Mouse (Mus musculus) megakaryocyte, embryonic 14.5 days (primary cell): ENCODE data around the gene Rgs13. TPM values are rescaled to one million over a fixed set of nuclear protein-coding genes. Genes with fewer than 3 reads are reported as not detected.
"Not testable (repeated sequence)": the region's sequence is repeated elsewhere in the genome, so short reads cannot be mapped to it uniquely, and the experiment has no call there.

Source experiments
- H3K27me3 ChIP-seq: replicated peaks from 2 replicates; pipeline ENCODE3; 2012; ENCODE audit warnings: inconsistent platforms
- H3K36me3 ChIP-seq: replicated peaks from 2 replicates; pipeline ENCODE3; 2012; ENCODE audit warnings: low read length, inconsistent platforms, mixed read lengths
- H3K4me1 ChIP-seq: 2 replicates; pipeline ENCODE4 v1.6.1; 2012; ENCODE audit warnings: inconsistent platforms
- H3K4me3 ChIP-seq: replicated peaks from 2 replicates; pipeline ENCODE3; 2012; ENCODE audit warnings: moderate library complexity, mild to moderate bottlenecking, inconsistent platforms
- H3K9me3 ChIP-seq: 2 replicates; pipeline ENCODE4 v1.6.1; 2012; ENCODE audit warnings: inconsistent platforms
- FLI1 ChIP-seq: IDR thresholded peaks from 2 replicates; pipeline ENCODE4 v1.6.1; 2012; ENCODE audit warnings: low read length, inconsistent platforms, mixed read lengths
- GATA1 ChIP-seq: IDR thresholded peaks from 3 replicates; pipeline ENCODE4 v1.6.1; 2012; ENCODE audit warnings: mixed read lengths, low read length, inconsistent platforms, borderline replicate concordance
- polyA plus RNA-seq: library from polyadenylated mRNA; stranded (reverse); fragments of >175 nt; gene quantifications from 2 replicates; pipeline ENCODE4 v1.2.3, GENCODE M21; 2012; ENCODE audit warnings: low replicate concordance; ENCODE audit not compliant: insufficient read depth

The Rgs13 gene
- polyA plus RNA-seq, 1 experiment, result not detected

GRCm38 (mm10) chr1:144152526-144152925 lies 24.6 kb downstream of the Rgs13 start:
- H3K4me1 ChIP-seq, result no peaks in the 10 kb centered on the region
- H3K4me3 ChIP-seq, result no peak overlapping the region
- no peaks in the 10 kb centered on the region for H3K36me3 ChIP-seq
- H3K27me3 ChIP-seq, result no peaks in the 10 kb centered on the region
- TF ChIP-seq FLI1 (no peak), GATA1 (no peak)
- no peaks in the 10 kb centered on the region for H3K9me3 ChIP-seq

GRCm38 (mm10) chr1:144152184-144152525 lies 25.0 kb downstream of the Rgs13 start:
- no peaks in the 10 kb centered on the region for H3K36me3 ChIP-seq
- no peak overlapping the region for H3K4me3 ChIP-seq
- H3K4me1 ChIP-seq, result no peaks in the 10 kb centered on the region
- TF ChIP-seq GATA1 (no peak), FLI1 (no peak)
- H3K27me3 ChIP-seq, result no peaks in the 10 kb centered on the region
- H3K9me3 ChIP-seq, result no peaks in the 10 kb centered on the region

- H3K36me3 ChIP-seq, result no peaks in the 10 kb centered on the region
- no peak for TF ChIP-seq FLI1
- TF ChIP-seq GATA1, result no peak
- no peaks in the 10 kb centered on the region for H3K4me1 ChIP-seq
- no peak overlapping the region for H3K4me3 ChIP-seq
- no peaks in the 10 kb centered on the region for H3K9me3 ChIP-seq
- no peaks in the 10 kb centered on the region for H3K27me3 ChIP-seq
Measured at GRCm38 (mm10) chr1:144151401-144152183, 25.6 kb downstream of the Rgs13 start.

GRCm38 (mm10) chr1:144149997-144150396 lies 27.2 kb downstream of the Rgs13 start:
- Histone ChIP-seq H3K4me3 (no peak overlapping the region), H3K27me3 (no peaks in the 10 kb centered on the region), H3K4me1 (no peaks in the 10 kb centered on the region), H3K9me3 (no peaks in the 10 kb centered on the region), H3K36me3 (no peaks in the 10 kb centered on the region)
- no peak for TF ChIP-seq GATA1
- TF ChIP-seq FLI1, result no peak

GRCm38 (mm10) chr1:144141398-144141797 lies 35.8 kb downstream of the Rgs13 start:
- not testable (repeated sequence) for H3K9me3 ChIP-seq, H3K4me3 ChIP-seq, H3K36me3 ChIP-seq, H3K27me3 ChIP-seq, H3K4me1 ChIP-seq

- TF ChIP-seq FLI1, result no peak
- no peak for TF ChIP-seq GATA1
- Histone ChIP-seq H3K36me3 (no peaks in the 10 kb centered on the region), H3K27me3 (no peaks in the 10 kb centered on the region), H3K4me3 (no peak overlapping the region), H3K4me1 (no peaks in the 10 kb centered on the region), H3K9me3 (no peaks in the 10 kb centered on the region)
Measured at GRCm38 (mm10) chr1:144139847-144140246, 37.3 kb downstream of the Rgs13 start.

GRCm38 (mm10) chr1:144127965-144128364 lies 49.2 kb downstream of the Rgs13 start:
- TF ChIP-seq FLI1 (no peak), GATA1 (no peak)
- Histone ChIP-seq H3K36me3 (no peaks in the 10 kb centered on the region), H3K4me3 (no peak overlapping the region), H3K27me3 (no peaks in the 10 kb centered on the region), H3K9me3 (no peaks in the 10 kb centered on the region), H3K4me1 (no peaks in the 10 kb centered on the region)

- Histone ChIP-seq H3K4me1 (no peaks in the 10 kb centered on the region), H3K27me3 (no peaks in the 10 kb centered on the region), H3K36me3 (no peaks in the 10 kb centered on the region), H3K4me3 (no peak overlapping the region), H3K9me3 (no peaks in the 10 kb centered on the region)
- TF ChIP-seq FLI1 (no peak), GATA1 (no peak)
Measured at GRCm38 (mm10) chr1:144120042-144120441, 57.1 kb downstream of the Rgs13 start.

- Histone ChIP-seq H3K4me1 (no peaks in the 10 kb centered on the region), H3K9me3 (no peaks in the 10 kb centered on the region), H3K36me3 (no peaks in the 10 kb centered on the region), H3K4me3 (no peak overlapping the region), H3K27me3 (no peaks in the 10 kb centered on the region)
- TF ChIP-seq FLI1 (no peak), GATA1 (no peak)
Measured at GRCm38 (mm10) chr1:144119456-144119855, 57.7 kb downstream of the Rgs13 start.

GRCm38 (mm10) chr1:144115848-144116727 lies 61.1 kb downstream of the Rgs13 start:
- no peaks in the 10 kb centered on the region for H3K9me3 ChIP-seq
- TF ChIP-seq FLI1, result no peak
- no peak for TF ChIP-seq GATA1

More at GRCm38 (mm10) chr1:144115848-144116727, 61.1 kb downstream of the Rgs13 start:
- Histone ChIP-seq H3K4me1 (peaks cover 6% of the 10 kb centered on the region; the same call in 1 of the 2 replicates), H3K4me3 (no peak overlapping the region), H3K36me3 (no peaks in the 10 kb centered on the region), H3K27me3 (no peaks in the 10 kb centered on the region)
